21 mouse cellular contexts compared by ENCODE assay signal in the genomic region with DNA sequence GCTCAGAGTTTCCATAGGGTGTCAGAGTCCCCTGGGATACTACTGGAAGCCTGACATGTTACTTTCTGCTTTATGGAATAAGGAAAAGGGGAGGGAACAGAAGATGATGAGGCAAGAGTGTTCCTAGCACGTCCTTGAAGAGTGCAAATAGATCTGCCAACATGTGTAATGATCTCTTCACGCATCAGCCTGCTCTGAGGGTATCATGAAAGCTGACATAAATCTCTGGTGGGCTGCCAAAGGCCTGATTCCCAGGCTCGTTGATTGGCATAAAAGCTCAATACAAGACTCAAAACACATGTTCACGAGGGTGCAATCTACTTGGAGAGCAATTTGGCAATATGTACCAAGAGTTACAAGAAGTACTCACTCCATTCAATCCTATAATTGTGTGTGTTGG.
"Had no signal": no experiment of that assay in that cellular context is flagged by ENCODE, and none has a peak within 500 bp of the region (broad histone marks: within the 10 kb centered on the region; RNA-seq: fewer than 3 reads in every experiment).

No protein-coding gene starts in this region.

- H3K36me3 ChIP-seq: kidney, embryonic 15.5 days; liver, embryonic 13.5 days; neural tube, embryonic 13.5 days had no signal

- H3K9ac ChIP-seq: kidney, embryonic 15.5 days; liver, embryonic 13.5 days; neural tube, embryonic 13.5 days had no signal

- H3K27me3 ChIP-seq: kidney, embryonic 15.5 days; liver, embryonic 13.5 days; neural tube, embryonic 13.5 days had no signal

- H3K27ac ChIP-seq: kidney, embryonic 15.5 days; left cerebral cortex, adult 2 months; liver, embryonic 13.5 days; neural tube, embryonic 13.5 days; stomach, postnatal 0 days had no signal

- H3K4me2 ChIP-seq: kidney, embryonic 15.5 days; liver, embryonic 13.5 days; midbrain, embryonic 11.5 days; neural tube, embryonic 13.5 days had no signal

- H3K4me3 ChIP-seq: kidney, embryonic 15.5 days; left cerebral cortex, adult 2 months; liver, embryonic 13.5 days; myocyte; neural tube, embryonic 13.5 days had no signal

- DNase-seq: kidney, adult 8-10 months; kidney, postnatal 10 days; kidney, postnatal 36 days; layer of hippocampus, postnatal 36 days; liver, embryonic 13.5 days; lung, adult 2 months; lung, postnatal 14 days; lung, postnatal 4 days; midbrain, embryonic 14.5 days; right cerebral cortex, adult 18-20 months; right cerebral cortex, postnatal 14 days; right cerebral cortex, postnatal 4 days; thymus, adult 2 months; thymus, postnatal 14 days; thymus, postnatal 4 days had no signal

- H3K9me3 ChIP-seq: kidney, embryonic 15.5 days; liver, embryonic 13.5 days; neural tube, embryonic 13.5 days had no signal

- H3K4me1 ChIP-seq: kidney, embryonic 15.5 days; liver, embryonic 13.5 days; neural tube, embryonic 13.5 days had no signal
